Mouse (Mus musculus): ENCODE results near the gene Spint2. TPM values are rescaled to one million over a fixed set of nuclear protein-coding genes. Genes with fewer than 3 reads are reported as not detected.

Spint2 gene
- polyA plus RNA-seq, 2 experiments: 14.6 to 22.3 TPM

DNA sequence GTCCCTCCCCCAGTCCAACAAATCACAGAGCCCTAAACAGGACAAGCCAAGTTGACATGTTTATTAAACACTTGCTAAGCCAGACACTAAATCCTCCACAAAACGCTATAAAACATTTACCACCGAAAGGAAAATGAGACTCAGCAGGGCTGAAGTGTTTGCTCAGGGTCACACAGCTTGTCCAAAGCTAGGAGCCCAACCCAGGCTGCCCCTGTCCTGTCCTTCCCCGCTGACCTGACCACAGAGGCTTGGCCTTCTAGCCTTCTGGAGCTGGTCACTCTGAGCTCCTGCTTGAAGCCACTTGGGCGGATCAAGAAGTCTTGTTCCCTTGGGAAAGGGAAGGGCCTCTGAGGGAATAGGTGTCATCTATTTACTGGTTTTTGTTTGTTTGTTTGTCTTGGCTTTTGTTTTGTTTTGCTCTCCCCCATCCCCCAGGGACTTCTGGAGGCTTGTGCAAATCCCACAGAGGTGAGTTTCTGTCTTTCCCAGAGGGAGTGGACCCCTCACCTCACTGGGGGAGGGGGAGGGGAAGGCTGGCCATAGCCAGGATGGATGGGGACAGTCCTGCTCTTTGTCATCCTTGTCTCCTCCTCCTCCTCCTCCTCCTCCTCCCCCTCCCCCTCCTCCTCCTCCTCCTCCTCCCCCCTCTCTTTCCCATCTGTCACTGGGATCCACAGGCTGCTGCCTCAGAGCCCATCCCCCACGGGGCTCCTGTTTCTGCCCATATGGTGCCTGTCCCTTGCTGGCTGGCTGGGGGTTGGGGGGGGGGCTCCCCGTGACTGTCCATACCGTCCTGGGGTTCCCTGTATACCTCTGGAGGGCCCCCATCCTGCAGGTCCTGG, 10.1 kb upstream of the Spint2 start:
- no peak overlapping the region for H3K9ac ChIP-seq (replicated peaks)
- ATAC-seq (ENCODE audit: insufficient read depth) (no peak), DNase-seq (ENCODE audit: low read depth in 3 of 3, low spot score in 3 of 3) (no peak)
- 40% methylated on average over 7 of the region's 7 CpGs for WGBS (ENCODE audit: insufficient replicate concordance)
- H3K4me1 ChIP-seq (replicated peaks; ENCODE audit: control insufficient read depth in 2 of 2, insufficient read depth in 2 of 2, low read length in 1 of 2): peaks cover 0 to 7% of the 10 kb centered on the region in 2 experiments; a peak in 1 of 4 replicates
- H3K9me3 ChIP-seq (ENCODE audit: control insufficient read depth, low read length): no peaks in the 10 kb centered on the region
- H3K4me2 ChIP-seq (ENCODE audit: low read depth): no peak overlapping the region
- H3K27me3 ChIP-seq (ENCODE audit: control insufficient read depth, insufficient read depth, low read length): peaks cover 6% of the 10 kb centered on the region; the same call in 1 of the 2 replicates
- no peak overlapping the region for H3K4me3 ChIP-seq (ENCODE audit: insufficient read depth in 1 of 2, low read depth in 2 of 2, low read length in 2 of 2)
- TF ChIP-seq EP300 (IDR thresholded peaks at IDR 0.05; ENCODE audit: low read depth) (no peak), CTCF (IDR thresholded peaks at IDR 0.05; ENCODE audit: low read depth) (no peak)
- no peak overlapping the region for H3K27ac ChIP-seq
- no peaks in the 10 kb centered on the region for H3K36me3 ChIP-seq (replicated peaks; ENCODE audit: control insufficient read depth, insufficient read depth, low read depth)

- DNase-seq (ENCODE audit: low read depth in 3 of 3, low spot score in 3 of 3): no peak
- Histone ChIP-seq H3K4me3 (ENCODE audit: insufficient read depth in 1 of 2, low read depth in 2 of 2, low read length in 2 of 2) (no peak overlapping the region), H3K4me1 (replicated peaks; ENCODE audit: control insufficient read depth in 2 of 2, insufficient read depth in 2 of 2, low read length in 1 of 2) (peaks cover 0 to 7% of the 10 kb centered on the region in 2 experiments; a peak in 1 of 4 replicates), H3K27me3 (ENCODE audit: control insufficient read depth, insufficient read depth, low read length) (peaks cover 6% of the 10 kb centered on the region; the same call in 1 of the 2 replicates), H3K4me2 (ENCODE audit: low read depth) (no peak overlapping the region), H3K9me3 (ENCODE audit: control insufficient read depth, low read length) (no peaks in the 10 kb centered on the region), H3K9ac (replicated peaks) (no peak overlapping the region), H3K36me3 (replicated peaks; ENCODE audit: control insufficient read depth, insufficient read depth, low read depth) (no peaks in the 10 kb centered on the region), H3K27ac (no peak overlapping the region)
- TF ChIP-seq CTCF (IDR thresholded peaks at IDR 0.05; ENCODE audit: low read depth) (no peak), EP300 (IDR thresholded peaks at IDR 0.05; ENCODE audit: low read depth) (no peak)
- WGBS (ENCODE audit: insufficient replicate concordance): 56% methylated on average over 11 of the region's 11 CpGs
- no peak for ATAC-seq (ENCODE audit: insufficient read depth)
These were observed 9.2 kb upstream of the Spint2 start for GRCm38 (mm10) chr7:29290691-29291485.

GRCm38 (mm10) chr7:29289856-29290255, 8.1 kb upstream of the Spint2 start:
- ATAC-seq (ENCODE audit: insufficient read depth) (no peak), DNase-seq (ENCODE audit: low read depth in 3 of 3, low spot score in 3 of 3) (no peak)
- Histone ChIP-seq H3K4me2 (ENCODE audit: low read depth) (no peak overlapping the region), H3K9me3 (ENCODE audit: control insufficient read depth, low read length) (no peaks in the 10 kb centered on the region), H3K4me1 (replicated peaks; ENCODE audit: control insufficient read depth in 2 of 2, insufficient read depth in 2 of 2, low read length in 1 of 2) (peaks cover 0 to 7% of the 10 kb centered on the region in 2 experiments; a peak in 1 of 4 replicates), H3K27me3 (ENCODE audit: control insufficient read depth, insufficient read depth, low read length) (peaks cover 6% of the 10 kb centered on the region; the same call in 1 of the 2 replicates), H3K4me3 (ENCODE audit: insufficient read depth in 1 of 2, low read depth in 2 of 2, low read length in 2 of 2) (no peak overlapping the region), H3K36me3 (replicated peaks; ENCODE audit: control insufficient read depth, insufficient read depth, low read depth) (no peaks in the 10 kb centered on the region), H3K27ac (no peak overlapping the region), H3K9ac (replicated peaks) (no peak overlapping the region)
- TF ChIP-seq EP300 (IDR thresholded peaks at IDR 0.05; ENCODE audit: low read depth) (no peak), CTCF (IDR thresholded peaks at IDR 0.05; ENCODE audit: low read depth) (no peak)
- 79% methylated on average over 6 of the region's 6 CpGs for WGBS (ENCODE audit: insufficient replicate concordance)

DNA sequence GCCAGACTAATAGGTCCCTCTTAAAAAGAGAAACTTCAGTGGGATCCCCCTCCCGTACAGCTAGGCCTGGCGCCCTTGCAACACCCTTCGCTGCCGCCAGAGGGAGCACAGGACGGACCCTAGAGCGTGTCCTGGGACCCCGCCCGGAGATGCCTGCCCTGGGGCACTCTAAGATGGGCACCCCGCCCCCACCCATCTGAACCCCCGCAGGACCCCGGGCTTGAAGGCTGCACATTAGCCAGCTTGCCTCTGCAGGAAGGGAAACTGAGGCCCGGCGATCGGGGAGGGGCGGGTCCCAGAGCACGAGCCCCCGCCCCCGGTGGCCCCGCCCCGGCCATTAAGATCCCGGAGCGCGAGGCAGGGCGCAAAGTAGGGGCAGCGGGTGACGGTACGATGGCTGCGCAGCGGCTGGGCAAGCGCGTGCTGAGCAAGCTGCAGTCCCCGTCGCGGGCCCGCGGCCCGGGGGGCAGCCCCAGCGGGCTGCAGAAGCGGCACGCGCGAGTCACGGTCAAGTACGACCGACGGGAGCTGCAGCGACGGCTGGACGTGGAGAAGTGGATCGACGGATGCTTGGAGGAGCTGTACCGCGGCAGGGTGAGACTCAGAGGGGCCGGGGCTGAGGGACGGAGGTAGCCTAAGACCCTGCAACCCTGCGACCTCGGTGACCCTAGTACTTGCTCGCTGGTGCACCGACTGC, 7.4 kb upstream of the Spint2 start, which contains the start of gene Ppp1r14a:
Ppp1r14a (plus strand) TSS at position 367 of the 697 bp plus-strand sequence.
- ATAC-seq (ENCODE audit: insufficient read depth): peak; percentile 51; the same call in 1 of the 2 replicates

More for the DNA sequence above, 7.4 kb upstream of the Spint2 start, which contains the start of gene Ppp1r14a:
- 2% methylated on average over 59 of the region's 59 CpGs for WGBS (ENCODE audit: insufficient replicate concordance)
- H3K9me3 ChIP-seq (ENCODE audit: control insufficient read depth, low read length): no peaks in the 10 kb centered on the region
- DNase-seq (ENCODE audit: low read depth in 3 of 3, low spot score in 3 of 3): no peak
- TF ChIP-seq EP300 (IDR thresholded peaks at IDR 0.05; ENCODE audit: low read depth) (no peak), CTCF (IDR thresholded peaks at IDR 0.05; ENCODE audit: low read depth) (peak; percentile 89)
- H3K4me2 ChIP-seq (ENCODE audit: low read depth): peak within 1 kb of the TSS; percentile 83
- peak within 1 kb of the TSS; percentile 36 to 58 for H3K4me3 ChIP-seq (ENCODE audit: insufficient read depth in 1 of 2, low read depth in 2 of 2, low read length in 2 of 2)
- H3K27me3 ChIP-seq (ENCODE audit: control insufficient read depth, insufficient read depth, low read length): peaks cover 6% of the 10 kb centered on the region; the same call in 1 of the 2 replicates
- H3K9ac ChIP-seq (replicated peaks): no peak within 1 kb of the TSS
- H3K4me1 ChIP-seq (replicated peaks; ENCODE audit: control insufficient read depth in 2 of 2, insufficient read depth in 2 of 2, low read length in 1 of 2): peaks cover 0 to 7% of the 10 kb centered on the region in 2 experiments; a peak in 1 of 4 replicates
- no peak within 1 kb of the TSS for H3K27ac ChIP-seq
- no peaks in the 10 kb centered on the region for H3K36me3 ChIP-seq (replicated peaks; ENCODE audit: control insufficient read depth, insufficient read depth, low read depth)
